Mouse (Mus musculus): ENCODE data around the gene Pagr1b.

- TF ChIP-seq HCFC1 (IDR thresholded peaks at IDR 0.05; ENCODE audit: low read depth, low read length) (no peak), EP300 (IDR thresholded peaks at IDR 0.05; ENCODE audit: low read length) (no peak), E2F4 (IDR thresholded peaks at IDR 0.05; ENCODE audit: insufficient replicate concordance, low read depth, low read length) (no peak), POLR2A (IDR thresholded peaks at IDR 0.05; ENCODE audit: low read depth, low read length) (no peak), CTCF (conservative IDR thresholded peaks at IDR 0.05 in 1 of 2, IDR thresholded peaks at IDR 0.05 in 1 of 2; ENCODE audit: low read depth in 2 of 2, low read length in 2 of 2) (no peak), CHD2 (IDR thresholded peaks at IDR 0.05; ENCODE audit: low read length) (no peak), MEF2A (IDR thresholded peaks at IDR 0.05; ENCODE audit: borderline replicate concordance, low read depth, low read length) (no peak)
Measured at GRCm38 (mm10) chr7:126961095-126961494, 55.2 kb downstream of the Pagr1b start.

Measured in CH12.LX (cell line).